Comparison of ENCODE assay signal across 28 mouse cellular contexts in genomic region chr4:138879808-138880207, GRCm38 (mm10). TPM values are rescaled to one million over a fixed set of nuclear protein-coding genes. Genes with fewer than 3 reads are reported as not detected.
"Had no signal": no experiment of that assay in that cellular context is flagged by ENCODE, and none has a peak within 500 bp of the region (broad histone marks: within the 10 kb centered on the region; RNA-seq: fewer than 3 reads in every experiment).

No protein-coding gene starts in this region.

- H3K9ac ChIP-seq: limb, embryonic 13.5 days; liver, embryonic 13.5 days; lung, embryonic 14.5 days; midbrain, embryonic 13.5 days had no signal

- H3K4me1 ChIP-seq: liver, embryonic 13.5 days had no signal

- H3K27ac ChIP-seq: limb, embryonic 10.5 days; limb, embryonic 13.5 days; liver, embryonic 13.5 days; macrophage; midbrain, embryonic 13.5 days; stomach, postnatal 0 days had no signal

- H3K36me3 ChIP-seq: limb, embryonic 10.5 days; limb, embryonic 13.5 days; liver, embryonic 13.5 days; midbrain, embryonic 13.5 days had no signal

- H3K4me3 ChIP-seq: limb, embryonic 10.5 days; limb, embryonic 13.5 days; liver, embryonic 13.5 days; midbrain, embryonic 13.5 days had no signal

- DNase-seq: kidney, adult 9 months; kidney, postnatal 14 days; kidney, postnatal 4 days; liver; liver, embryonic 13.5 days; lung, embryonic 14.5 days; thymus, adult 2 months; thymus, postnatal 14 days; thymus, postnatal 4 days had no signal

- H3K9me3 ChIP-seq: limb, embryonic 10.5 days; limb, embryonic 13.5 days; liver, embryonic 13.5 days; midbrain, embryonic 13.5 days had no signal

- ATAC-seq: lung, postnatal 0 days; midbrain, embryonic 13.5 days; midbrain, embryonic 16.5 days had no signal

- H3K4me2 ChIP-seq: limb, embryonic 13.5 days; liver, embryonic 13.5 days; lung, embryonic 14.5 days; midbrain, embryonic 13.5 days had no signal

RNA-seq across cellular contexts. Expression of gene Pla2g2e, which starts 2.1 kb away (rescaled TPM):
- total RNA-seq: layer of hippocampus, adult 18-20 months; layer of hippocampus, postnatal 14 days; left cerebral cortex, postnatal 25 days; megakaryocyte, adult 5-6 weeks; monocyte, adult 5-6 weeks had no signal
- polyA plus RNA-seq: limb, embryonic 10.5 days; limb, embryonic 13.5 days; liver, embryonic 13.5 days; liver, embryonic 16.5 days; lung, embryonic 14.5 days; lung, postnatal 0 days; midbrain, embryonic 13.5 days; midbrain, embryonic 16.5 days; neural tube, embryonic 11.5 days; neural tube, embryonic 14.5 days; stomach, embryonic 14.5 days; stomach, postnatal 0 days had no signal

RNA-seq across cellular contexts. Expression of gene Gm13030, which starts 6.0 kb away (rescaled TPM):
- total RNA-seq: layer of hippocampus, adult 18-20 months; layer of hippocampus, postnatal 14 days; left cerebral cortex, postnatal 25 days; megakaryocyte, adult 5-6 weeks; monocyte, adult 5-6 weeks had no signal
- polyA plus RNA-seq: kidney, embryonic 16.5 days; limb, embryonic 10.5 days; limb, embryonic 13.5 days; liver, embryonic 13.5 days; liver, embryonic 16.5 days; lung, embryonic 14.5 days; lung, postnatal 0 days; macrophage; midbrain, embryonic 13.5 days; midbrain, embryonic 16.5 days; neural tube, embryonic 11.5 days; neural tube, embryonic 14.5 days; small intestine, adult 2 months; spleen, adult 2 months; stomach, embryonic 14.5 days; stomach, postnatal 0 days; thymus, adult 2 months had no signal

RNA-seq across cellular contexts. Expression of gene Pla2g5, which starts 16.5 kb away (rescaled TPM):
- total RNA-seq: megakaryocyte, adult 5-6 weeks; monocyte, adult 5-6 weeks had no signal
- polyA plus RNA-seq: liver, embryonic 13.5 days; liver, embryonic 16.5 days; lung, postnatal 0 days; neural tube, embryonic 11.5 days had no signal
